Mouse (Mus musculus) gastrocnemius, adult 18-20 months (tissue): ENCODE results near the gene Ugt1a6b. TPM values are rescaled to one million over a fixed set of nuclear protein-coding genes. Genes with fewer than 3 reads are reported as not detected.
"Not testable (repeated sequence)": the region's sequence is repeated elsewhere in the genome, so short reads cannot be mapped to it uniquely, and the experiment has no call there.

ENCODE experiments used
- DNase-seq: peaks from one replicate; pipeline ENCODE4 v3.0.0; 2021; ENCODE audit warnings: low spot score
- long read RNA-seq, 2 experiments: library from polyadenylated mRNA; stranded (forward); transcript quantifications; one replicate each; pipeline ENCODE4 v2.0.0; 2021
- total RNA-seq, 2 experiments: library from RNA; stranded (reverse); gene quantifications; 2 replicates each; pipeline ENCODE4 v1.2.3; 2021

The Ugt1a6b gene
- total RNA-seq = under 1 TPM; 0.34 to 0.64 TPM
- long read RNA-seq, experiment 1 = 0 reads
- long read RNA-seq, experiment 2 = 0 reads

- DNase-seq = not testable (repeated sequence)
Measured at GRCm38 (mm10) chr1:88103019-88103418, at the start of gene Ugt1a6b. Ugt1a6b (plus strand) TSS chr1:88103252.

GRCm38 (mm10) chr1:88055088-88055487 lies 48.0 kb upstream of the Ugt1a6b start, which contains the start of gene Ugt1a10:
Ugt1a10 (plus strand) TSS chr1:88055388.
- DNase-seq = no peak

GRCm38 (mm10) chr1:88066472-88067102 lies 36.5 kb upstream of the Ugt1a6b start:
- not testable (repeated sequence) for DNase-seq

GRCm38 (mm10) chr1:88070495-88070894 lies 32.6 kb upstream of the Ugt1a6b start, which contains the start of gene Ugt1a9:
Ugt1a9 (plus strand) TSS chr1:88070800.
- no peak for DNase-seq

- DNase-seq = no peak
Measured at GRCm38 (mm10) chr1:88070902-88071301, 32.1 kb upstream of the Ugt1a6b start.

- no peak for DNase-seq
Measured at GRCm38 (mm10) chr1:88074471-88074870, 28.6 kb upstream of the Ugt1a6b start.

- DNase-seq = no peak
Measured at GRCm38 (mm10) chr1:88077128-88077527, 25.9 kb upstream of the Ugt1a6b start.

GRCm38 (mm10) chr1:88081670-88082069 lies 21.4 kb upstream of the Ugt1a6b start:
- no peak for DNase-seq

GRCm38 (mm10) chr1:88086125-88086524 lies 16.9 kb upstream of the Ugt1a6b start:
- no peak for DNase-seq

- DNase-seq = no peak
Measured at GRCm38 (mm10) chr1:88087513-88087912, 15.5 kb upstream of the Ugt1a6b start, which contains the start of gene Ugt1a8. Ugt1a8 (plus strand) TSS chr1:88087813.

GRCm38 (mm10) chr1:88092341-88092740 lies 10.7 kb upstream of the Ugt1a6b start:
- DNase-seq = no peak

GRCm38 (mm10) chr1:88094270-88094676 lies 8.8 kb upstream of the Ugt1a6b start:
- DNase-seq = not testable (repeated sequence)

- DNase-seq = no peak
Measured at GRCm38 (mm10) chr1:88094941-88095492, 8.0 kb upstream of the Ugt1a6b start, which contains the start of gene Ugt1a7c. Ugt1a7c (plus strand) TSS chr1:88095062.

GRCm38 (mm10) chr1:88098546-88098945 lies 4.5 kb upstream of the Ugt1a6b start:
- DNase-seq = not testable (repeated sequence)

GRCm38 (mm10) chr1:88099691-88100090 lies 3.4 kb upstream of the Ugt1a6b start:
- DNase-seq = not testable (repeated sequence)

- DNase-seq = not testable (repeated sequence)
Measured at GRCm38 (mm10) chr1:88103697-88104468, 831 bp downstream of the Ugt1a6b start.

GRCm38 (mm10) chr1:88104667-88105430 lies 1.8 kb downstream of the Ugt1a6b start:
- no peak for DNase-seq

- DNase-seq = no peak
Measured at GRCm38 (mm10) chr1:88105656-88106055, 2.6 kb downstream of the Ugt1a6b start.

- DNase-seq = not testable (repeated sequence)
Measured at GRCm38 (mm10) chr1:88109027-88109557, 6.0 kb downstream of the Ugt1a6b start.

GRCm38 (mm10) chr1:88109604-88110003 lies 6.6 kb downstream of the Ugt1a6b start:
- not testable (repeated sequence) for DNase-seq

GRCm38 (mm10) chr1:88112769-88113168 lies 9.7 kb downstream of the Ugt1a6b start:
- DNase-seq = not testable (repeated sequence)
